Mouse (Mus musculus): ENCODE data around the gene Med27.

The Med27 gene

GRCm38 (mm10) chr2:29438530-29438862, 91.9 kb downstream of the Med27 start:
- DNase-seq, result no peak

GRCm38 (mm10) chr2:29438986-29439385, 92.4 kb downstream of the Med27 start:
- DNase-seq, result no peak

- no peak for DNase-seq
These were observed 92.8 kb downstream of the Med27 start for GRCm38 (mm10) chr2:29439396-29439795.

DNA sequence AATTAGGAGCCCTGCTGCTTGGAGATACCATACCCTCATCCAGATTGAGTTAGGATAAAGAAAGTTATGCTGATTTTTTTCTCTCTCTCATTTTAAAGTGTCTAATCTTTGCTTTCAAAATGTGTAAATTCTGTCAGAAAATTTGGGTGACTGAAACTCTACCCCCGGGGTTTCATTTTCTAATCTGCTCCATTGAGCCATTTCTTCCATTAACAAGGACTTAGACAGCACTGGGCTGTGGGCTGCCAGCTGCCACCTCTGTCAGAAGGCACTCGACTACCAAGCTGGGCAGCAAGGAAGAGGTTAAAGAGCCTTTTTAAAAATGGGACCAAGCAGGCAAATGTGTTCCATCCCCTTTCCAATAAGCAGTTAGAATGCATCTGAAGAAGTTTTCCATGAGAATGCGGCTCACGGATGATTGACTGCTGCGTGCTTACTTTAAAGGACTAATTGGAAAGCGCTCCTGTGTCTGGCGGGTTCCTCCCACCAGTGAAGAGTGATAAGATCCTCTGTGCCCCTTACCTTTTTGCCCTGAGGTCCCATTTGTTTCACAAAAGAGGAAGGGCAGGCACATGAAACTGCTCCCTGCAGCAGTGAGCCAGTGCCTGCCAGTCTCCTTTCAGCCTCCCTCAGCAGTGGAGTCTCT, 93.4 kb downstream of the Med27 start:
- no peak for DNase-seq

DNA sequence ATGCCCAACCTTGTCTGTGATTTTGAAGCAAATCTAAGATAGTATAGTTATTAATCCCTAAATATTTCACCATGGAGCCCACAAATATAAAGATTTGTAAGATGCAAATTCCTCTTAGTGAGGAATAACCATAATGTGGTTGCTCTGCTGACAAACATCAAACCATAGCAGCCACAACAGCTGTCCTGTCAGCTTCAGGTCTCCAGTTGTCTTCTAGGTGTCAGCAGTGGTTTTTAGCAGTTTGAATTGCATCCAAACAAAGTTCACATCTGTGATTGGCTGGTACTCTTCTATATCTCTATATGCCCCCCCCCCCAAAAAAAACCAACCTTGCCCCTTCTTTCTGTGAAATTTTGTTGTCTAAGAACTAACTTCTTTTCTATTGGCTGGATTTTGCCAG, 95.7 kb downstream of the Med27 start:
- DNase-seq, result no peak

- DNase-seq, result no peak
These were observed 97.1 kb downstream of the Med27 start for GRCm38 (mm10) chr2:29443626-29444217.

DNA sequence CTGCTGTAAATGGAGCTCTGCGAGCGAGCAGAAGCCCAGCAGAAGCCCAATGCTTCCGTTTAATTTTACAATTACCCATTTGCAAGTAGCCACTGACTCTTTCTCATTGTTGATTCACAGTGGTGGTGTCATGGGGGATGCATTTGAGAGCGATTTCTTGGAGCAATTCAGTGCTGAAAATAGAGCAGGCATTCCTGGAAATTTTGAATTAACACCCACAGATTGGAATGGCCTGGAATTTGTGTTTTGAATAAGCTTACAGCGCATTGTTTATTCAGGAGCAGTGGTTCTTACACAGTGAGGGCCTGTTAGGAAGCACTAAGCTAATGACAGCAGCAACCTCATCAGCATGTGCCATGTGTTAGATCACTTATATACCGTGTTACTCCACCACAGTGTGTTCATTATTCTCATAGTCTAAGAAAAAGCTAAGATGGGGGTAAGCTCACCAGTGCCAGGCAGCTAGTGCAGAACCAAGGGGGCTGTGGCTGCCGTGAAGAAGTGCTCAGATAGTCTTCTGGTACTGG, 101.9 kb downstream of the Med27 start:
- no peak for DNase-seq

DNA sequence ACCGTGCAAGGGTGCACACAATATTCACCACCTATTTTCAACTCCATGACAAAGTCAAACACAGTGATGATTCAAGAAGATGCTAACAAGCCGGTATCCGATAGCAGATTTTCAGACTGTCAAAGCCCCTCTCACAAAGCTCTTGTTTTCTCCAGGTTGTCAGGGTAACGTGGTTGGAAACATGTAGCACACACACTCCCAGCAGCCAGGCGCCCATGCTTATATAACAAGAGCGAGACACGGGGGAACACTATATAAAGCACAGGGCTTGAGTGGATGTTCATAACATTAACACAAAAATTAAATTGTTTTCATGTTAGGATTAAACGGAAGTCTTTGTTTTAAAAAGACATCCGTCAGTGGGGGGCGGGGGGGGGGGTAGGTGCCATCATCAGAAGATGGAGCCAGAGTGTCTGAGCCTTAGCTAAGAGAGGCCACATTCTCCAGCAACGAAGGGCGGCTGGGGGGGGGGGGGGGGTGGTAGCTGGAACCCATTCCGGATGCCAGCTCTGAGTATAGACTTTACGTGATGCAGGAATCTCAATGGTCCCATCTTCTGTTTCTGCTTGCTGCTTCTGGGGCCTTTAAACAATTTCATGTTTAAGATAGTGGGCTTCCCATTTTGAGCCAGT, 104.9 kb downstream of the Med27 start:
- no peak for DNase-seq

GRCm38 (mm10) chr2:29453376-29453775, 106.8 kb downstream of the Med27 start:
- no peak for DNase-seq

DNA sequence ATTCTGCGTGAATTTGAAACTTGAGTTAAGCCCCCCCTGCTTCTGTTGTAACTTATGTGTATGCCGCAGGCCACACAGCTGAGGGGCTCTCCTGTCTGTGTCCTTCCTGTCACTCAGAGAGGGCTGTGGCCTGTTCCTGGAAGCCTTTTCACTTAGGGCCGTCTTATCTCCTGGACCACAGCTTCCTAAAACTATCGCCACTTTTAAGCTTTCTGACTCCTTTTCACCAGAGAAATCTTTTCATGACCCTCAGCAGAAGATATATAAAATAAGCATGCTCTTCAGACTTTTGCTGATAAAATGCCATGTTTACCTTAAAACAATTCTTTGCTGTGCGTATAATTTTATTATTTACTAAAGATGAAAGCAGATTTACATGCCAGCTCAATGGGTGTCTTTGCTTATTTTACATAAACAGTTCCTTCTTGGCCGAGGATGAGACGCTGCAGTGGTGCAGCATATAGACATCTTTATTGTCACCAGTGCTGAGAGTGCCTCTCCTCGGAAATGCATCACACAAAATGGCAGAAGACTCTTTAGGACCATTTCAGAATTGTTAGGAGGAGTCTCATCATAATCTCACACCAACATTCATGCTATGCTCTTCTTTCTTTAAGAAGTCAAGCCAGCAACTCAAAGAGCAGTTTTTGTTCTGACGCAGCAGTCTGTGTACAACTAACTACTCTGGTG, 110.2 kb downstream of the Med27 start:
- DNase-seq, result no peak

- peak; percentile 40 for DNase-seq
These were observed 111.1 kb downstream of the Med27 start for GRCm38 (mm10) chr2:29457677-29458076.

DNA sequence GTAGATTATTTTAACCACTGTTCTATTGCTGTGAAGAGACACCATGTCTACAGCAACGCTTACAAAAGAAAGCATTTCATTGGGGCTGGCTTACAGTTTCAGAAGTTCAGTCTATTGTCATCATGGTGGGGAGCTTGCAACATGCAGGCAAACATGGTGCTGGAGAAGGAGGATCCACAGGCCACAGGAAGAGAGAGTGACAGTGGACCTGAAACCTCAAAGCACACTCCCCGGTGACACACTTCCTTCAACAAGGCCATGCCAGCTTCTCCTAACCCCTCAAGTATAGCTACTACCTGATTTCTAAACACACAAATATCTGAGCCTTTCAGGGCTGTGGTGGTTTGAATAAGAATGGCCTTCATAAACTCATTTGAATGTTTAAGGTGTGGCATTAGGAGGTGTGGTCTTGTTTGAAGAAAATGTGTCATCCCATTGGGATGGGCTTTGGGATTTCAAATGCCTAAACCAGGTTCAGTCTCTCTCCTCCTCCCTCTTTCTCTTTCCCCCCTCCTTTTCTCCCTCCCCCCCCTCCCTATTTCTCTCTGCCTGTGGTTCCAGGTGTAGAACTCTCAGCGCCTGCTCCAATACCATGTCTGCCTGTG, 111.8 kb downstream of the Med27 start:
- no peak for DNase-seq

GRCm38 (mm10) chr2:29459648-29460047, 113.0 kb downstream of the Med27 start:
- DNase-seq, result no peak

GRCm38 (mm10) chr2:29461841-29462240, 115.2 kb downstream of the Med27 start:
- DNase-seq, result no peak

- no peak for DNase-seq
These were observed 116.5 kb downstream of the Med27 start for GRCm38 (mm10) chr2:29463039-29463585.

DNA sequence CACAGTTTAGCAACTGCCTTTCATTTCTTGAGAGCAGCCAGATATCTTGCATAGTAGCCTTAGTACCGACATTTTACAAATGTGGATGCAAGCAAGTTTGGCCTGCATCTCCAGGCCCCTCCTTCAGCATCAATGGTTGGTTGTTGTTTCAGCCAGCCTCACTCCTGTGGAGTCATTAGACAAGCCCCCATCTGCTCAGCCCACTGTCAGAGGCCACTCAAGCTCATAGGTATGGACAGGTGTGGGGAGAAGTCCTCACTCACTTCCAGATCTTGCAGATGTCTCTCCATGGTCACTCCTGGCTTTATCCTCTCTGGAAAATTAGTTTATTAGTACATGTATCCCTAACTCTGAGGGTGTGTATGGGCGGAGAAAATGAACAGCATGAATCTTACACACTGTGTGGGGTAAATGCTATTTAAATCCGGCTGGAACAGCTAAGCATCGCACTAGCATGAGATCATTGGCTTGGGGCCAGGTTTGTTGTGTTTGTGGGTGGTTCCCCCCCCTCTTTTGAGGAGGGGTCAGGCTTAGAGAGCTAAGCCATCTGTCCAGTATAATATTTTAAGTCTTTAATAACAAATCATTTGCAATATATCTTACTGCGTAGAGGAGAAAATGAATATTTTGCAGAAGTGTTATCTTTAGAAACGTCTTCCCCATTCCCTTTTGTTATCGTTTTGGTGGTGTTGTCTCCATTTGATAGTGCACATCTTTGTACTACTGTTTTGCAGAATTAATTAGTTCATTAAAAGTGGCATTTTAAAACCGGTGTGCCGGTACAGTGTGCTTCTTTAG, 118.4 kb downstream of the Med27 start:
- DNase-seq, result no peak

- DNase-seq, result no peak
These were observed 119.1 kb downstream of the Med27 start for GRCm38 (mm10) chr2:29465649-29466137.

GRCm38 (mm10) chr2:29466396-29466795, 119.8 kb downstream of the Med27 start:
- DNase-seq, result no peak

DNA sequence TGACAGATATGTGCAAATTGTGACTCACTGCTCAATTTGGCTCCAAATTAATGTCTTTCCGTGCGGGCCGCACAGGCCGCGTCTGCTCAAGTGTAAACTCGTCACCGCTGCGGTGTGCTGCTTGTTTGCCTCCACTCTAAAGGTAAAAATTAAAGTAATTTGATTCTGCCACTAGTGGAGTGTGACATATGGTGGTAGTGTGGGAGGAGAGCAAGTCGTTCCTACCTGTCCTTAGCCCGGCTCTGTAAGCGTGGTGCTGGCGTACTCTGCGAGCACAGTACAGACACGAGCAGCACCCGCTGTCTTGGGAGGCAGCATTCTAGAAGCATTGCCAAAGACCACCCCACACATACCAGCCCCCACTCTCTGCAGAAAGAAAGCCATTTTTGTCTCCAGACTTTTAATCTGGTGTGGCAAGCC, 121.9 kb downstream of the Med27 start:
- DNase-seq, result no peak

DNA sequence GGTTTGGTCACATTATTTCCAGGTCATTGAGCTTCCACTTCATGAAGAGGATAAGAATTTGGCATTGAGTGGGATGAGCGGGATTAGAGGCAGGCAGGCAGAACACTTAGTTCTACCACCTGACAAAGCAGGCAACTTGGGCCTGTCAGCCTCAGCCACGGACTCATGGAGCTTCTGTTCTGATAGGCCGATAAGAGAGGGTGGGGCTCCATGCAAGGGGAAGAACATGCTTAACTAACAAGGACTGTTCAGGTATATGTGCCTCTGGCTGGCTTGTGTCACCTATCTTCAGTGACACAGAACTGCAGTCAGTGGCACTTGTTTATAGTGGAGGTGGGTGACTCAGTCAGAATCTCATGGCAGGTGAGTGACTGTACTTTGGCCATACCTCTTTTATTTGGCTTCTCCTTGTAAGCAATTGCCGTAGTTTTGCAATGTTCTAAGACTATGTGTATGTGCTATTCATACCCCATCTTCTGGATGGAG, 126.4 kb downstream of the Med27 start:
- no peak for DNase-seq

- no peak for DNase-seq
These were observed 127.3 kb downstream of the Med27 start for GRCm38 (mm10) chr2:29473907-29474306.

- no peak for DNase-seq
These were observed 130.1 kb downstream of the Med27 start for GRCm38 (mm10) chr2:29476702-29477101.

Measured in thymus, postnatal 14 days (tissue).